Mouse (Mus musculus) embryonic fibroblast, embryonic 13.5 days (primary cell): ENCODE measurements around the gene Rapgef6.

Experiments
- CTCF ChIP-seq: IDR thresholded peaks from 2 replicates; pipeline ENCODE4 v1.5.1; 2011; ENCODE audit warnings: mild to moderate bottlenecking, control low read depth, low read length, moderate library complexity, borderline replicate concordance; ENCODE audit not compliant: insufficient read depth
- POLR2A ChIP-seq: IDR thresholded peaks from 2 replicates; pipeline ENCODE4 v1.6.1; 2011; ENCODE audit warnings: low read depth, mild to moderate bottlenecking, control low read depth, low read length, moderate library complexity

DNA sequence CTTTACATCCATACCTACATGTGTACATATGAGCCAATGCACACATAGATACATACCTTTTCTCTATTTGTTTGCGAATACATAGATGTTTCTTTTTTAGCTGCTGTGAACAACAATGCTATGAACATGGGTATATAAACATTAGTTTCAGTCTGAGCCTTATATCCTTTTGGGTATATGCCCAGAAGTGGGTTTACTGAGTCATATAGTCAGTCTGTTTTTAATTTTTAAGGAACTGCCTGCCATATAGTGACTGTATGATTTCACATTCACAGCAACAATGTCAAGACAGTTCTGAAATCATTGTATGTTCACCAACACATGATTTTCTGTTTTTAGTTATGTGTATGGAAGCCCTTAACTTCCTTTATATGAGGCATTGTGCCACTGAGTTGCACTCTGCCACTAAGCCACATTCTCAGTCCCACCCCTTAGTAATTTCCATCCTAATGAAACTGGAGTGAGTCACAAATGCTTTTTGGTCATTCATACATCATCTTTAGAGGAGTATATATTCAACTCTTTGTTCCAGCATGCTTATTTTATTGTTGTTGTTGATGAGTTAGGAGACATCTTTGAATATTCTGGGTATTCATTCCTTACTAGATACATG lies 30.6 kb upstream of the Rapgef6 start:
- no peak for TF ChIP-seq POLR2A
- TF ChIP-seq CTCF: no peak
